Mouse (Mus musculus) erythroblast, embryonic 14.5 days (primary cell): ENCODE results near the gene Cdkl3.

ENCODE experiments used
- GATA1 ChIP-seq: IDR thresholded peaks from 2 replicates; pipeline ENCODE4 v1.6.1; 2012; ENCODE audit warnings: low read length, inconsistent platforms, mixed read lengths
- TAL1 ChIP-seq: IDR thresholded peaks from 3 replicates; pipeline ENCODE4 v1.6.1; 2012; ENCODE audit warnings: low read length, inconsistent platforms, mixed read lengths

DNA sequence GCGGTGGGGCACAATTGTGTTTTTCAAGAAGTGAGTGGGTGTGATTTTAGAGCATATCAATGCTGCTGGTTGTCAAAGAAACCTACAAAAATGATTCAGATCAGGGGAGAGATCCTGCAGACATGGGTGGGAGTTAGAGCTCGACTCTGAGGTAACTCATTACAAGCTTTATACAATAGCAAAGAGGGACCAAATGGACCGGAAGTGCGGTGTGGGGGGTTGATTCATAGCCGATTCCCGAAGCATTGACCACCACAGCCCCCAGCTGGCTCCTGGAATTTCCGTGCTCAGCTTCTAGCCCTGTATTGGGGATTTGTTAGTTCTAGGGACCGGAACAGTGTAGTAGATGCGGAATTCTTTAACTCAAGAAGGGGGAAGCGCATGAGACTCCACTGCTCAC lies 2.7 kb upstream of the Cdkl3 start:
- no peak for TF ChIP-seq GATA1
- TF ChIP-seq TAL1: no peak
